Mouse (Mus musculus): Measurements from ENCODE around the gene Ppa2.

The Ppa2 gene

GRCm38 (mm10) chr3:133405636-133406035, 95.7 kb downstream of the Ppa2 start:
- no peak for DNase-seq

- no peak for DNase-seq
Observed at GRCm38 (mm10) chr3:133406248-133406647, 96.3 kb downstream of the Ppa2 start.

GRCm38 (mm10) chr3:133411123-133411675, 101.3 kb downstream of the Ppa2 start:
- no peak for DNase-seq

GRCm38 (mm10) chr3:133411768-133412167, 101.9 kb downstream of the Ppa2 start:
- no peak for DNase-seq

- DNase-seq: no peak
Observed at GRCm38 (mm10) chr3:133414747-133415146, 104.8 kb downstream of the Ppa2 start.

GRCm38 (mm10) chr3:133423073-133423472, 113.2 kb downstream of the Ppa2 start:
- DNase-seq: no peak
